Mouse (Mus musculus): ENCODE measurements around the gene Cacnb1. TPM values are rescaled to one million over a fixed set of nuclear protein-coding genes. Genes with fewer than 3 reads are reported as not detected.

The Cacnb1 gene
- total and polyA plus RNA-seq, 3 experiments: 2.3 to 4.4 TPM; not detected in 1

- Histone ChIP-seq H3K4me3 (ENCODE audit: control insufficient read depth in 1 of 2, insufficient read depth in 1 of 2, low read depth in 2 of 2, low read length in 2 of 2) (no peak overlapping the region), H3K27me3 (ENCODE audit: control insufficient read depth in 1 of 2, insufficient read depth in 2 of 2, low read length in 2 of 2) (no peaks in the 10 kb centered on the region), H3K27ac (ENCODE audit: control insufficient read depth, low read depth, low read length) (no peak overlapping the region), H3K4me1 (ENCODE audit: control insufficient read depth in 1 of 2, insufficient read depth in 2 of 2, low read length in 2 of 2) (peaks cover 9 to 42% of the 10 kb centered on the region in 2 experiments), H3K79me2 (ENCODE audit: control insufficient read depth, insufficient read depth, low read length, poor library complexity) (peaks cover 19% of the 10 kb centered on the region), H3K9ac (ENCODE audit: control insufficient read depth, low read depth, low read length, poor library complexity, severe bottlenecking) (no peak overlapping the region), H3K9me3 (replicated peaks; ENCODE audit: insufficient read depth, low read length) (no peaks in the 10 kb centered on the region), H3K36me3 (ENCODE audit: control insufficient read depth in 1 of 2, insufficient read depth in 2 of 2, low read length in 2 of 2) (peaks cover 0 to 30% of the 10 kb centered on the region in 2 experiments; a peak in 2 of 4 replicates)
- TF ChIP-seq MAFK (IDR thresholded peaks at IDR 0.05; ENCODE audit: borderline replicate concordance, low read depth, low read length): no peak
- DNase-seq (ENCODE audit: low read depth, low spot score): peak; percentile 37
Measured at GRCm38 (mm10) chr11:97956905-97957560, 65.8 kb downstream of the Cacnb1 start.

GRCm38 (mm10) chr11:97955915-97956314, 66.9 kb downstream of the Cacnb1 start:
- TF ChIP-seq TAL1 (IDR thresholded peaks at IDR 0.05; ENCODE audit: low read length) (no peak), POLR2AphosphoS2 (IDR thresholded peaks at IDR 0.05; ENCODE audit: low read length) (no peak), ETS1 (IDR thresholded peaks at IDR 0.05; ENCODE audit: low read depth, low read length) (peak; percentile 4; the same call in 1 of the 2 replicates)
- H3K4me3 ChIP-seq (ENCODE audit: control insufficient read depth in 1 of 2, insufficient read depth in 1 of 2, low read depth in 2 of 2, low read length in 2 of 2): no peak overlapping the region
- H3K9ac ChIP-seq (ENCODE audit: control insufficient read depth, low read depth, low read length, poor library complexity, severe bottlenecking): no peak overlapping the region
- peaks cover 24% of the 10 kb centered on the region for H3K79me2 ChIP-seq (ENCODE audit: control insufficient read depth, insufficient read depth, low read length, poor library complexity)
- peaks cover 17 to 49% of the 10 kb centered on the region in 2 experiments for H3K4me1 ChIP-seq (ENCODE audit: control insufficient read depth in 1 of 2, insufficient read depth in 2 of 2, low read length in 2 of 2)
- H3K27me3 ChIP-seq (ENCODE audit: control insufficient read depth in 1 of 2, insufficient read depth in 2 of 2, low read length in 2 of 2): no peaks in the 10 kb centered on the region
- H3K36me3 ChIP-seq (ENCODE audit: control insufficient read depth in 1 of 2, insufficient read depth in 2 of 2, low read length in 2 of 2): peaks cover 0 to 38% of the 10 kb centered on the region in 2 experiments; a peak in 2 of 4 replicates
- H3K27ac ChIP-seq (ENCODE audit: control insufficient read depth, low read depth, low read length): peak overlapping the region; percentile 1; the same call in 1 of the 2 replicates
- no peaks in the 10 kb centered on the region for H3K9me3 ChIP-seq (replicated peaks; ENCODE audit: insufficient read depth, low read length)
- no peak for DNase-seq (ENCODE audit: low read depth, low spot score)

- no peaks in the 10 kb centered on the region for H3K27me3 ChIP-seq (ENCODE audit: control insufficient read depth in 1 of 2, insufficient read depth in 2 of 2, low read length in 2 of 2)
- peak overlapping the region; percentile 50 to 62 for H3K4me3 ChIP-seq (ENCODE audit: control insufficient read depth in 1 of 2, insufficient read depth in 1 of 2, low read depth in 2 of 2, low read length in 2 of 2)
- H3K27ac ChIP-seq (ENCODE audit: control insufficient read depth, low read depth, low read length): peak overlapping the region; percentile 96
- H3K9me3 ChIP-seq (replicated peaks; ENCODE audit: insufficient read depth, low read length): no peaks in the 10 kb centered on the region
- peaks cover 23 to 55% of the 10 kb centered on the region in 2 experiments for H3K4me1 ChIP-seq (ENCODE audit: control insufficient read depth in 1 of 2, insufficient read depth in 2 of 2, low read length in 2 of 2)
- peaks cover 0 to 44% of the 10 kb centered on the region in 2 experiments; a peak in 2 of 4 replicates for H3K36me3 ChIP-seq (ENCODE audit: control insufficient read depth in 1 of 2, insufficient read depth in 2 of 2, low read length in 2 of 2)
- peaks cover 27% of the 10 kb centered on the region for H3K79me2 ChIP-seq (ENCODE audit: control insufficient read depth, insufficient read depth, low read length, poor library complexity)
- H3K9ac ChIP-seq (ENCODE audit: control insufficient read depth, low read depth, low read length, poor library complexity, severe bottlenecking): peak overlapping the region; percentile 82
- peak; percentile 70 for DNase-seq (ENCODE audit: low read depth, low spot score)
- no peak for TF ChIP-seq BHLHE40 (IDR thresholded peaks at IDR 0.05; ENCODE audit: borderline replicate concordance, low read depth, low read length)
- no peak for TF ChIP-seq MAX (IDR thresholded peaks at IDR 0.05; ENCODE audit: low read length)
- TF ChIP-seq ZKSCAN1 (IDR thresholded peaks at IDR 0.05; ENCODE audit: low read depth, low read length): no peak
- no peak for TF ChIP-seq SMC3 (IDR thresholded peaks at IDR 0.05; ENCODE audit: low read depth, low read length)
- TF ChIP-seq MXI1 (IDR thresholded peaks at IDR 0.05; ENCODE audit: low read depth, low read length): no peak
- no peak for TF ChIP-seq JUND (IDR thresholded peaks at IDR 0.05; ENCODE audit: low read depth, low read length)
- TF ChIP-seq POLR2AphosphoS5 (IDR thresholded peaks at IDR 0.05; ENCODE audit: borderline replicate concordance, low read depth, low read length): no peak
- TF ChIP-seq RAD21 (IDR thresholded peaks at IDR 0.05; ENCODE audit: low read depth, low read length): no peak
- no peak for TF ChIP-seq USF2 (IDR thresholded peaks at IDR 0.05; ENCODE audit: borderline replicate concordance in 1 of 2, insufficient read depth in 1 of 2, low read depth in 1 of 2, low read length in 2 of 2)
- no peak for TF ChIP-seq NRF1 (IDR thresholded peaks at IDR 0.05; ENCODE audit: insufficient read depth, low read depth, low read length, poor library complexity, severe bottlenecking)
- no peak for TF ChIP-seq ZMIZ1 (IDR thresholded peaks at IDR 0.05; ENCODE audit: low read depth, low read length)
- no peak for TF ChIP-seq TBP (IDR thresholded peaks at IDR 0.05; ENCODE audit: low read depth, low read length)
- no peak for TF ChIP-seq UBTF (IDR thresholded peaks at IDR 0.05; ENCODE audit: borderline replicate concordance, insufficient read depth, low read depth, low read length)
- TF ChIP-seq GATA1 (IDR thresholded peaks at IDR 0.05; ENCODE audit: low read depth, low read length): peak; percentile 80
- no peak for TF ChIP-seq HCFC1 (IDR thresholded peaks at IDR 0.05; ENCODE audit: low read depth, low read length)
- no peak; the same call in 1 of the 2 replicates for TF ChIP-seq CHD1 (IDR thresholded peaks at IDR 0.05; ENCODE audit: low read depth, low read length)
- TF ChIP-seq ELF1 (IDR thresholded peaks at IDR 0.05; ENCODE audit: low read depth, low read length): no peak
- TF ChIP-seq MYC (IDR thresholded peaks at IDR 0.05; ENCODE audit: low read depth, low read length): no peak
- no peak for TF ChIP-seq GABPA (IDR thresholded peaks at IDR 0.05; ENCODE audit: low read depth, low read length)
Measured at GRCm38 (mm10) chr11:97955146-97955902, 67.5 kb downstream of the Cacnb1 start.

All from MEL (cell line).